Mouse (Mus musculus) erythroblast, embryonic 14.5 days (primary cell): Measurements from ENCODE around the gene Gm28048. TPM values are rescaled to one million over a fixed set of nuclear protein-coding genes. Genes with fewer than 3 reads are reported as not detected.

Source experiments
- H3K27me3 ChIP-seq: 2 replicates; pipeline ENCODE4 v1.6.1; 2012; ENCODE audit warnings: inconsistent platforms; ENCODE audit not compliant: control insufficient read depth
- H3K36me3 ChIP-seq: 2 replicates; pipeline ENCODE4 v1.6.1; 2012; ENCODE audit warnings: mild to moderate bottlenecking, inconsistent platforms; ENCODE audit not compliant: control insufficient read depth
- H3K4me1 ChIP-seq: 2 replicates; pipeline ENCODE4 v1.6.1; 2012; ENCODE audit warnings: inconsistent platforms; ENCODE audit not compliant: control insufficient read depth
- H3K4me3 ChIP-seq: replicated peaks from 2 replicates; pipeline ENCODE3; 2012; ENCODE audit warnings: moderate library complexity, mild to moderate bottlenecking, inconsistent platforms
- H3K9me3 ChIP-seq: 2 replicates; pipeline ENCODE4 v1.6.1; 2012; ENCODE audit warnings: low read length, inconsistent platforms, mixed read lengths; ENCODE audit not compliant: control insufficient read depth
- GATA1 ChIP-seq: IDR thresholded peaks from 2 replicates; pipeline ENCODE4 v1.6.1; 2012; ENCODE audit warnings: low read length, inconsistent platforms, mixed read lengths
- TAL1 ChIP-seq: IDR thresholded peaks from 3 replicates; pipeline ENCODE4 v1.6.1; 2012; ENCODE audit warnings: low read length, inconsistent platforms, mixed read lengths
- polyA plus RNA-seq: library from polyadenylated mRNA; stranded (reverse); fragments of >175 nt; gene quantifications from 2 replicates; pipeline ENCODE4 v1.2.3, GENCODE M21; 2012

The Gm28048 gene
- polyA plus RNA-seq, 1 experiment = not detected

DNA sequence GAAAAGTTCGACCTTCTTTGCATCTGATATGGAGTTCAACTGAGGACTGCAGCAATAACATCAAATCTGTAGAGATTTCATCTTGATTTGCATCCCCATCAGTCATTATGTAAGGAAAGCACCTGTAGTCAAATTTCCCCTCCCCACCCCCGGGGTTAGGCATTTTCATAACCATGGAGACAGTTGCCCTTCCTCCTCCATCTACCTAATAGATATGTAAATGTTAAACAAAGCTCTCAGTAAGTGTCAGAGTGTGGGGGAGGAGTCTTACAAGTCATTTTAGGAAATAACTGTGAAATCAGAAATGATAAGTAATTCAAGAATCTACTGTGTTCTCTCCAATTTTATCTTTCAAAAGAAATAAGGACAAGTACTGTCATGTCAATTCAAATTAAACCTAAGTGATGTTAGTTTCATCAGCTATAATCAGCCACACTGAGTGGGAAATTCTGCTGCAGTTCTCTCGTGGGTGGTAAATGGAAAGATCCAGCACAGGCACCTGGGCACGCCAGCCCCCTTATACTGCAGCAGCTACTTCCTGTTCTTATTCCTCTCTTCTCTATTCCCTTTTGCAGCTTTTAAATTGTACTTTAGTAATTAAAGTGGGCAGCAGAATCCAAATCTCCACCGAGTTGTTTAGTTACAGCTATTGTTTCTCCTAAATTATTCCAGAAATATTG, 45.3 kb downstream of the Gm28048 start:
- Histone ChIP-seq H3K36me3 (no peaks in the 10 kb centered on the region), H3K4me3 (no peak overlapping the region), H3K27me3 (no peaks in the 10 kb centered on the region), H3K4me1 (peaks cover 16% of the 10 kb centered on the region), H3K9me3 (no peaks in the 10 kb centered on the region)
- no peak for TF ChIP-seq GATA1
- no peak for TF ChIP-seq TAL1

DNA sequence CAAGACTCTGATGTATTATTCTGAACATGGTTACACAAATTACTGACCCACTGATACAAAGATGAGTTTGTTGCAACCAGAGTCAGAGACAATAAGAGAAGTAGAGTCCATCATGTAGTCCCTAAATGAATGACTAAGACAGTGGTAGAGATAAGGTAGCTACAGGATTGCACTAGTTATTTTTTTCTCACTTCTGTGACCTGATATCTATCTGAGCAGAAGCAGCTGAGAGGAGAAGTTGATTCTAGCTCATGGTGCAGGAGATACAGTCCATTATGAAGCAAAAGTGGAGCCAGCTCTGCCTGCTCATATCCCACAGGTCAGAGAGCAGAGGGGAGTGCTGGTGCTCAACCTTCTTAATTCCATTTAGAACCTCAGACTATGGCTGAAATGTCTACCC, 49.7 kb downstream of the Gm28048 start:
- H3K4me1 ChIP-seq = peaks cover 28% of the 10 kb centered on the region
- no peaks in the 10 kb centered on the region for H3K9me3 ChIP-seq
- H3K36me3 ChIP-seq = no peaks in the 10 kb centered on the region
- no peak for TF ChIP-seq TAL1
- TF ChIP-seq GATA1 = no peak
- no peak overlapping the region for H3K4me3 ChIP-seq
- H3K27me3 ChIP-seq = no peaks in the 10 kb centered on the region

DNA sequence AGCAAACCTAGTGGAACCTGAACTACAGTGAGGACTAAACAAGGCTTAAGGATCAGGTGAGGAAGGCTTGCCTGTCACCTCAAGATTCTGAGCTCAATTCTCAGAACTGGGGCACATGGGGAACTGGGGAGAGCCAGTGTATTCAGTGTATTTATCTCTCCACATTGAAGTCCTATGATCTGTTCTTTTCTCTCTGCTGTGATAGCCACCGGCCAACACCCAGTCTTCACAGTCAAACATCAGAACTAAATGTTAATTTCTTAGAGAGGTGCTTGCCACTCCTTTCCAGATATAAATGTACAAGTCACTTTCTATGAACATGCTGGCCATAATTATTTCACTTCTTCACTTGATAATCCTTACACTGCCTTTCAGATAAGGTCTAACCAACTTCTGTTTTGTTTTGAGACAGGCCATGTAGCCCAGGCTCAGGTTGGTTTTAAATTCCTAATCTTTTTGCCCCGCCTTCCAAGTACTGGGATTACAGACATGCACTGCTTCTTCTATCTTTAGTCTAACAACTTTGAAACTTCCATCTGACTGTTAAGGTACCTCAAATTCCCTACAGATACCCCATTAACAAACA, 50.5 kb downstream of the Gm28048 start:
- Histone ChIP-seq H3K36me3 (no peaks in the 10 kb centered on the region), H3K4me1 (peaks cover 28% of the 10 kb centered on the region), H3K27me3 (no peaks in the 10 kb centered on the region), H3K4me3 (no peak overlapping the region), H3K9me3 (no peaks in the 10 kb centered on the region)
- no peak for TF ChIP-seq GATA1
- no peak for TF ChIP-seq TAL1

DNA sequence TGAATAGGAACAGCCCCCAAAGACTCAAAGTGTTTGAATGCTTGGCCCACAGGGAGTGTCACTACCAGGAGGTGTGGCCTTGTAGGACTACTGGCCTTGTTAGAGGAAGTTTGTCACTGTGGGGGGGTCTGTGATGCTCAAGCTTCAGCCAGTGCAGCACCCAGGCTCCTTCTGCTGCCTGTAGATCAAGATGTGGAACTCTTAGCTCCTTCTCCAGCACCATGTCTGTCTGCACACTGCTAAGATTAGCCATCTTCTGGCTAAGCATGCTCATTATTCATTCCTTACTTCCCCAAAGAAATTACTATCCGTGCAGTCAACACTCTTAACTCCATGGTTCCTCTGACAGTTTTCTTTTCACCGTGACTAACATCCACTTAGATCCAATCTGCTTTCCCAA, 51.8 kb downstream of the Gm28048 start:
- H3K27me3 ChIP-seq = no peaks in the 10 kb centered on the region
- H3K9me3 ChIP-seq = no peaks in the 10 kb centered on the region
- H3K4me1 ChIP-seq = peaks cover 28% of the 10 kb centered on the region
- no peak overlapping the region for H3K4me3 ChIP-seq
- TF ChIP-seq GATA1 (no peak), TAL1 (no peak)
- H3K36me3 ChIP-seq = no peaks in the 10 kb centered on the region

DNA sequence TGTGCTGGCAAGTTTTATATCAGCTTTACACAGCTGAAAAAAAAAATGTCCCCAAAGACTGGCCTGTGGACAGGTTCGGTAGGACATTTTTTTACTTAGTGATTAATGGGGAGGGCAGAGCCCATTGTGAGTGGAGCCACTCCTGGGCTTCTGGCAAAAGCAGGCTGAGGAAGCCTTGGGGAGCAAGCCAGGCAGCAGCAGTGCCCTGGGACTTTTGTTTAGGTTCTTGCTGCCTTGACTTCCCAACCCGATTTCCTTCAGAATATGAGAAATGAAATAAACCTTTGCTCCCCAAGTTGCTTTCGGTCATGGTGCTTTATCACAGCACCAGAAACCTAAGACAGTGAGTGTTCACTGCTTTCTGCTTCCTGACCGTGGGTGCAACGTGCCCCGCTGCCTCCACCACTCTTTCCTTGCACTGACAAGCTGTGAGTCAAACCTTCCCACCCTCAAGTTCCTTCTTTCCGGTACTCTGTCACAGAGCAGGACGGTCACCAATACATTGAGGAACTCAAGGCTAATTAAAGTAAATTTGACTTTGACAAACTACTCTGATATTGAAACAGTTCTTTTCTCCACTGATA, 53.2 kb downstream of the Gm28048 start:
- Histone ChIP-seq H3K9me3 (no peaks in the 10 kb centered on the region), H3K4me3 (no peak overlapping the region), H3K4me1 (peaks cover 28% of the 10 kb centered on the region), H3K27me3 (no peaks in the 10 kb centered on the region), H3K36me3 (no peaks in the 10 kb centered on the region)
- no peak for TF ChIP-seq GATA1
- TF ChIP-seq TAL1 = no peak

DNA sequence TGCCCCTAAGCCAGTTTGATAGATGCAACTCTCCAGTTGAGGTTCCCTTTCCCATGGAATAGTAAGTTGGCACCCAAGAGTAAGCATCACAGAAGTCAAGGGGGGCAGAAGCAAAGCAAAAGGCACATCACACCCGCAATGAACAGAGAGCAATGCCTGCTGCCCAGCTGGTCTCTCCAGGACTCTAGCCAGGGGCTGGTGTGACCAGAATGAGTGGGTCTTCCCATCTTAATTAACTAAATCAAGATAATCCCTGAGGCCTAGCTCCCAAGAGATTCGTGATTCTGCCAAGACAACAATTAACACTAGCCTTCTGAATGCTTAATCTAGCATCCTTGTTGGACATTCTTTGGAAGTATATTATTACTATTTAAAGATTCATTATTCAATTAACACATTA, 58.3 kb downstream of the Gm28048 start:
- Histone ChIP-seq H3K27me3 (no peaks in the 10 kb centered on the region), H3K4me1 (peaks cover 3% of the 10 kb centered on the region), H3K36me3 (no peaks in the 10 kb centered on the region), H3K4me3 (no peak overlapping the region), H3K9me3 (no peaks in the 10 kb centered on the region)
- TF ChIP-seq TAL1 (no peak), GATA1 (no peak)

DNA sequence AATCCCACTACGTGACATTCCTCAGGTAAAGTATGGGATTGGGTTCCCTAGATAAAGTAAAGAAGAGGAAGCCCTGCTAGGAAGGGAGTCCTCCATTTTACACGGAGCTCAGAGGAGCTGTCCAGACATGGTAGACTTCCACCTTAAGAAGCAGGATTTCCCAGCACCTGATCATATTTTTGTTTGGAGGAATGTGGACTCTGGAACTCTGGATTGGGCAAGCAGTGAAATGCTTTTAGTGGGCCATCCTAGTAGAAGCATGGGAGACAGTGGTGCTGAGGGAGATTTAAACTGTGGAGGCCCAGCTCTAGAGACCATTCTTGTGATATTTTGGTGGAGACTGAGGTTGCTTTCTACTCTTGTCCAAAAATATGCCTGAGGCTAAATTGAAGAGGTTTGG, 59.3 kb downstream of the Gm28048 start:
- Histone ChIP-seq H3K4me3 (no peak overlapping the region), H3K27me3 (no peaks in the 10 kb centered on the region), H3K36me3 (no peaks in the 10 kb centered on the region), H3K4me1 (peaks cover 8% of the 10 kb centered on the region), H3K9me3 (no peaks in the 10 kb centered on the region)
- TF ChIP-seq GATA1 (no peak), TAL1 (no peak)

DNA sequence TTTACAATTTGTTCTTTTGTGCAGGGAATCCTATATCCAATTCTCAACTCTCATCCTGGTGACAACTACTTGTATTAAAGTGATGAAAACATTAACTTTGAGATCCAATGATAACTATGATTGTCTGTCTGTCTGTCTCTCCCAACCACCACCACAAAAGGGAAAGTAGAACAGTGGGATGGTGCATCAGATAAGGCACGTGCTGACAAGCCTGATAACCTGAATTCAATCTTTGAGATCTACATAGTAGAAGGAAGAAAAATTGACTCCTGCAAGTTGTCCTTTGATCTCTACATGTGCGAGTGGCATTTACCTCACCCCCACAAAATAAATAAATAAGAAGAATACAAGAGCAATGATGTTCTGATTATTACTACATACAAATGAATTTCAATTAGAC, 62.6 kb downstream of the Gm28048 start:
- no peaks in the 10 kb centered on the region for H3K36me3 ChIP-seq
- TF ChIP-seq GATA1 (no peak), TAL1 (no peak)

DNA sequence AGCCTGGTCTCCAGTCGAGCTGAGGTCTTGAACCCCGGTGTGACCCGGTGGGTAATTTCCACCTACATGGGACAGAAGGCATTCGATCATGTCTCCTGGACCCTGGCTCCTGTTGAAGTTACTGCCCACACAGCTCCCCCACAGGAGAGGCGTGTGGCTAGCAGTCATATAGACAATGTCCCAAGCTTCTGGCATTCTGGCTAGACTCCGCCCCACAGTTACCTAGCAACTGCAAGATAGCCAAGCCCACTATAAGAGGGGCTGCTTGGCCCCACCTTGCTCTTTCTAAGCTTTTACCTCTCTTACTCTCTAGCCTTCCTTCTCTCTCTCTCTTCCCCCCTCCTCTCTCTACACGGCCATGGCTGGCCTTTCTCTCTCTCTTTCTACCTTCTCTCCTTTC, 64.1 kb downstream of the Gm28048 start:
- no peak overlapping the region for H3K4me3 ChIP-seq
- no peaks in the 10 kb centered on the region for H3K36me3 ChIP-seq
- no peak for TF ChIP-seq TAL1
- TF ChIP-seq GATA1 = no peak
- H3K9me3 ChIP-seq = no peaks in the 10 kb centered on the region
- peaks cover 18% of the 10 kb centered on the region for H3K4me1 ChIP-seq
- no peaks in the 10 kb centered on the region for H3K27me3 ChIP-seq

More for the DNA sequence above, 62.6 kb downstream of the Gm28048 start:
- no peaks in the 10 kb centered on the region for H3K27me3 ChIP-seq
- H3K9me3 ChIP-seq = no peaks in the 10 kb centered on the region
- H3K4me1 ChIP-seq = peaks cover 9% of the 10 kb centered on the region
- H3K4me3 ChIP-seq = no peak overlapping the region

DNA sequence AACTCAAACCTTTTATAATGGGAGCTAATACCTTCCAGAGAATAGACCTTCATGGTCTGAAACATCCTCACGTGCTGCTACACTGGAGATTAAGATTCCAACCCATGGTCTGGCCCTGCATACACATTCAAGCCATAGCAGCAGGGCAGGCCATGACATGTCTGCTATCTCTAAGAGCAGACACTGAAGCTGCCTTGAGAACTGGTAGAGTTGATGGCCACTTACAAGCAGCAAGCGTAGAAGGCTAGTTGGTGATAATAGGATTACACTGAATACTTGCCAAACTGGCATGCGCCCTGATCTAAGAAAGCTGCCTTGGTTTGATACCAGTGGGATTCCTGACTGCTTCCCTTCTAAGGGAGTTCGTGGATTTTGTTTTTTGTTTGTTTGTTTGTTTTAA, 68.1 kb downstream of the Gm28048 start:
- Histone ChIP-seq H3K4me3 (no peak overlapping the region), H3K36me3 (no peaks in the 10 kb centered on the region), H3K27me3 (no peaks in the 10 kb centered on the region), H3K9me3 (no peaks in the 10 kb centered on the region), H3K4me1 (peaks cover 20% of the 10 kb centered on the region)
- TF ChIP-seq GATA1 = no peak
- TF ChIP-seq TAL1 = no peak
